Mouse (Mus musculus): ENCODE results near the gene Sim2. TPM values are rescaled to one million over a fixed set of nuclear protein-coding genes. Genes with fewer than 3 reads are reported as not detected.

The Sim2 gene
- polyA plus RNA-seq, 1 experiment from 2014 or later, result not detected

DNA sequence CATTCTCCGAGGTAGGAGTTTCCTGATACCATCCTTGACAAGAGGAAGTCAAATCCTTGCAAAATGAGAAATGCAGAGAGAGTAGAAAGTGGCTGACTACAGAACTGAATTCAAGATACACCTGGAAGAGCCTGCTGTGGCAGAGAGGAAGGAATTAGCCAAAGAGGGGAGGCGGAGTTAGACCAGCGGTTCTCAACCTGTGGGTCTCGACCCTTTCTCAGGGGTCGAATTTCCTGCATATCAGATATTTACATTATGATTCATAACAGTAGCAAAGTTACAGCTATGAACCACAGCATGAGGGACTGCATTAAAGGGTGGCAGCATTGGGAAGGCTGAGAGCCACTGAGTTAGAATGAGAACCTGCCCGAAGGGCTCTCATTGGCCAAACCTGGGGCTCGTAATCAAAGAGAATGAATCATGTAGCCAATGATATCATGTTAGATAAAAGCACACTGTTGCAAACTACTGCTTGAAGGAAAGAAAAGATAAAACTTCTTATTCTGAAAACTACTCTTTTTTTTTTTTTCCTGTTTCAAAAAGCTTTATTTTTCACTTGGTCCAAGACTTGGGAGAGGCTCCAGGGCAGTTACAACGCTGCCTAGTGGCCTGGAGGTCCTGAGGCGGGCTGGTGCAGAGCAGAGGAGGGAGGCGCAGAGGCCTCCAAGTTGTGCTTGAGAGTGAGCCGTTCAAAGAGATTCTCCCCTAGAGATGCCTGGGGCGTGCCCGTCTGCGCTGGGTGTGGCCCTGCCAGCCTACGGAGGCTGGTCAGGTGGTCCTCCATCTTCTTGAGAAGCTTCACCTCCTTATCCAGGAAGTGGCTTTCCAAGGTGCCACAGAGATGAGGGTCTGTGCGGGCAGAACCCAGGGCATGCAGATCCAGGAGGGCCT lies 84.2 kb downstream of the Sim2 start:
- no peaks in the 10 kb centered on the region for H3K9me3 ChIP-seq (ENCODE audit: control insufficient read depth)
- no peaks in the 10 kb centered on the region for H3K27me3 ChIP-seq (replicated peaks; ENCODE audit: control insufficient read depth, insufficient read depth, low read length)
- H3K27ac ChIP-seq (ENCODE audit: low read depth, low read length), result no peak overlapping the region
- ATAC-seq, result no peak
- H3K4me3 ChIP-seq (ENCODE audit: low read depth, low read length), result no peak overlapping the region
- no peak overlapping the region for H3K9ac ChIP-seq (ENCODE audit: low read depth, low read length)
- no peaks in the 10 kb centered on the region for H3K36me3 ChIP-seq (ENCODE audit: control insufficient read depth, insufficient read depth)
- 84% methylated on average over 16 of the region's 16 CpGs for WGBS
- no peaks in the 10 kb centered on the region for H3K4me1 ChIP-seq (replicated peaks; ENCODE audit: control insufficient read depth, insufficient read depth, low read length)
- TF ChIP-seq CTCF (IDR thresholded peaks at IDR 0.05; ENCODE audit: low read depth), result no peak
- no peak overlapping the region for H3K4me2 ChIP-seq (replicated peaks; ENCODE audit: low read depth)

DNA sequence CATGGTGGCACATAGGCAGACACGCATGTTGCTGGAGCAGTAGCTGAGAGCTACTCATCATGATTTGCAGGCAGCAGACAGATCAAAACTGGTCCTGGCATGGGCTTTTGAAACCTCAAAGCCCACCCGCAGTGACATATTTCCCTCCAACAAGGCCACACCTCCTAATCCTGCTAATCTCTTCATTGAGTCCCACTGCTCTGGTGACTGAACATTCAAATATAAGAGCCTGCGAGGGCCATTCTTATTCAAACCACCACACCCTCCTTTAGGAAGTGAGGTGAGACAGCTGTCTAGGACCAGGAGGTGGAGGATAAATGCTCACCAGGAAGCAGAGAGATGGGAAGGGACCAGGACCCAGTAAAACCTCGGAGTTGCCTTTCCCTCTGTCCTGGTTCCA lies 85.5 kb downstream of the Sim2 start:
- no peaks in the 10 kb centered on the region; the same call in 1 of the 2 replicates for H3K4me1 ChIP-seq (replicated peaks; ENCODE audit: control insufficient read depth, insufficient read depth, low read length)
- H3K4me2 ChIP-seq (replicated peaks; ENCODE audit: low read depth), result no peak overlapping the region
- no peaks in the 10 kb centered on the region for H3K36me3 ChIP-seq (ENCODE audit: control insufficient read depth, insufficient read depth)
- no peaks in the 10 kb centered on the region for H3K27me3 ChIP-seq (replicated peaks; ENCODE audit: control insufficient read depth, insufficient read depth, low read length)
- 68% methylated on average over 4 of the region's 4 CpGs for WGBS
- ATAC-seq, result no peak
- H3K4me3 ChIP-seq (ENCODE audit: low read depth, low read length), result no peak overlapping the region
- H3K9me3 ChIP-seq (ENCODE audit: control insufficient read depth), result no peaks in the 10 kb centered on the region
- no peak overlapping the region for H3K27ac ChIP-seq (ENCODE audit: low read depth, low read length)
- no peak for TF ChIP-seq CTCF (IDR thresholded peaks at IDR 0.05; ENCODE audit: low read depth)
- no peak overlapping the region for H3K9ac ChIP-seq (ENCODE audit: low read depth, low read length)

DNA sequence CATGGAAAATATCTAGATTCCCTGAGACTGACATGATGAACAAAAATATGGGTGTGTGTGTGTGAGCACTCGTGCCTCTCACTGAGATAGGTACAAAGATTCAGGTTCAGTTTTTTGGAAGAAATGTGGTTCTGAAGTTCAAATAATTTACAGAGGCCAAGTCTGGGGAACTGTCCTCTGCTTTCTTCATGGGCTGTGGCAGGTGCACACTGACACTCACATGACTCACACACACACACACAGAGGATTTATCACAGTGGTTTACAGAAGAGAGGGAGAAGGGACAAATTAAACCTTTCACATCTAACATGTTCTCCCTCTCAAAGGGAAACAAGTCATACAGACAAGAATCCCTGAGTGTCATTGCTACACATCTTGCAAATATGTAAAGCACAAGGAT lies 88.6 kb downstream of the Sim2 start:
- TF ChIP-seq CTCF (IDR thresholded peaks at IDR 0.05; ENCODE audit: low read depth), result no peak
- Histone ChIP-seq H3K4me2 (replicated peaks; ENCODE audit: low read depth) (no peak overlapping the region), H3K36me3 (ENCODE audit: control insufficient read depth, insufficient read depth) (no peaks in the 10 kb centered on the region), H3K27me3 (replicated peaks; ENCODE audit: control insufficient read depth, insufficient read depth, low read length) (no peaks in the 10 kb centered on the region), H3K9me3 (ENCODE audit: control insufficient read depth) (no peaks in the 10 kb centered on the region), H3K27ac (ENCODE audit: low read depth, low read length) (no peak overlapping the region), H3K9ac (ENCODE audit: low read depth, low read length) (no peak overlapping the region), H3K4me3 (ENCODE audit: low read depth, low read length) (no peak overlapping the region), H3K4me1 (replicated peaks; ENCODE audit: control insufficient read depth, insufficient read depth, low read length) (no peaks in the 10 kb centered on the region; the same call in 1 of the 2 replicates)
- no peak for ATAC-seq
- 70% methylated on average over 1 of the region's 1 CpGs for WGBS

DNA sequence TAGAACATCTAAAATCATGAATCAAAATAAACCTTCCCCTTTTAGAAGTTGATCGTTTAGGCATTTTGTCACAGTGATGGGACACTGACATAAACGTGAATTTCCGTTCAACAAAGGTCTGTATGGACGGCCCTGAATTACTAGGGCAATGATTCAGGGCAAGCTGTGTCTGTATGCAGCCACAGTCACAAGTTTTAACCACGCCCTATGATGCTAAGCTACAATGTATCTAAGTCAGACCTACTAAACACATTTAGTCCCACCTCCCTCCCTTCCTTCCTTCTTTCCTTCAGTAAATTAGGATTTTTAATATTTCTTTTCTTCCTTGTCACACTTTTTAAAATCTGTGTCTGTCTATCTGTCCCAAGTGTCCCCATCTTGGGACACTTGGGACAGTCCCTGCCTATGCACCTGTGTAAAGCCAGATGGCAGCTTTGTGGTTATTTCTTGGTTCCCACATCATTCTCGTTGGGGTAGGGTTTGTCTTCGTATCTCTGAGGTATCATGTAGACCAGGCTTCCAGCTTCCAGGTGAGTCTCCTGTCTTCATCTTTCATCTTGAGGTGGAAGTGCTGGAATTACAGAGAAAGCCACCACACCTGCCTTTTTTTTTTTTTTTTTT lies 90.7 kb downstream of the Sim2 start:
- no peak for ATAC-seq
- Histone ChIP-seq H3K4me2 (replicated peaks; ENCODE audit: low read depth) (no peak overlapping the region), H3K4me1 (replicated peaks; ENCODE audit: control insufficient read depth, insufficient read depth, low read length) (no peaks in the 10 kb centered on the region; the same call in 1 of the 2 replicates), H3K27ac (ENCODE audit: low read depth, low read length) (no peak overlapping the region), H3K27me3 (replicated peaks; ENCODE audit: control insufficient read depth, insufficient read depth, low read length) (no peaks in the 10 kb centered on the region), H3K36me3 (ENCODE audit: control insufficient read depth, insufficient read depth) (no peaks in the 10 kb centered on the region), H3K9ac (ENCODE audit: low read depth, low read length) (no peak overlapping the region), H3K4me3 (ENCODE audit: low read depth, low read length) (no peak overlapping the region), H3K9me3 (ENCODE audit: control insufficient read depth) (no peaks in the 10 kb centered on the region)
- no peak for TF ChIP-seq CTCF (IDR thresholded peaks at IDR 0.05; ENCODE audit: low read depth)
- 84% methylated on average over 7 of the region's 7 CpGs for WGBS

Small RNA genes lying within 50 kb of the gene (microRNA-seq; reads per million reads assigned to microRNA genes)
- not detected for gene Gm23062

Other genes starting within 250 kb of the Sim2 start
- 18.6 and 19.4 TPM in 2 replicates for gene Chaf1b, start 201.0 kb upstream of the Sim2 start, polyA plus RNA-seq (2015; fragmentation: Nextera tagmentation; extraction: Ambion mirVana)
- 2.3 and 2.4 TPM in 2 replicates for gene Cldn14, start 76.1 kb upstream of the Sim2 start, polyA plus RNA-seq (2015; fragmentation: Nextera tagmentation; extraction: Ambion mirVana)
- gene Hlcs, start 228.6 kb downstream of the Sim2 start, polyA plus RNA-seq (2015; fragmentation: Nextera tagmentation; extraction: Ambion mirVana), result 2.8 and 3.6 TPM in 2 replicates
- gene Ripply3, start 243.5 kb downstream of the Sim2 start, polyA plus RNA-seq (2015; fragmentation: Nextera tagmentation; extraction: Ambion mirVana), result 2.7 and 3.1 TPM in 2 replicates